Mouse (Mus musculus): ENCODE measurements at regions not wholly inside any gene's neighbourhood (a gene's known extent, or its start where the extent isn't known, plus 50 kb on each side); places are given as distances from the start of the nearest gene placed in this dataset.
"Not testable (repeated sequence)": the region's sequence is repeated elsewhere in the genome, so short reads cannot be mapped to it uniquely, and the experiment has no call there.

DNA sequence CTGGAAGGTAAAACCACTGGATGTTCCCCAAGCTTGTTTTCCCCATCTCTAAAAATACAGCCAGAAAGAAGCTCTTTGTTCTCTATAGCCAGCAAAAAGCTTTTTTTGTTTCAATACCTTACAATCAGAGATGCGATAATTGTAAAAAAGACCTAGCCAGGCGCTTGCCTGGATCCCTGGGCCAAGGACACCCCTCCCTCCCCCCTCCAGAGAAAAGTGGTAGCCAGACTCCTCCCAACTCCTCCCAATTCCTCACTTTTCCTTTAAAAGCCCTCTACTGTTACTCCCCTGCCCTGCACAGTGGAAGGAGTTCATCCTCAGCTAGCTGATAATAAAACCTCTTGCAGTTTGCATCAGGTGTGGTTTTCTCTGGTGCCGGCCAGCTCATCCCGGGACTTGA lies 441.1 kb upstream of the Arid1b start:
- TF ChIP-seq TCF12 (IDR thresholded peaks at IDR 0.05; ENCODE audit: insufficient read depth, poor library complexity, severe bottlenecking); USF1 (IDR thresholded peaks at IDR 0.05; ENCODE audit: low read depth); POLR2A (IDR thresholded peaks at IDR 0.05; ENCODE audit: insufficient read length, low read depth); MYOG (IDR thresholded peaks at IDR 0.05; ENCODE audit: control insufficient read depth in 1 of 3, insufficient read depth in 1 of 3, insufficient read length in 2 of 3, low read depth in 2 of 3); E2F4 (IDR thresholded peaks at IDR 0.05; ENCODE audit: insufficient read depth); MAX (IDR thresholded peaks at IDR 0.05; ENCODE audit: low read depth); POLR2AphosphoS2 (IDR thresholded peaks at IDR 0.05; ENCODE audit: insufficient read length, low read depth); CEBPB (IDR thresholded peaks at IDR 0.05; ENCODE audit: insufficient read depth, poor library complexity, severe bottlenecking); MYOD1 (IDR thresholded peaks at IDR 0.05; ENCODE audit: control insufficient read depth in 1 of 3, insufficient read length in 2 of 3, low read depth in 2 of 3); SRF (IDR thresholded peaks at IDR 0.05; ENCODE audit: control insufficient read depth, insufficient read length, low read depth); REST (IDR thresholded peaks at IDR 0.05; ENCODE audit: insufficient read depth, insufficient read length); TCF3 (IDR thresholded peaks at IDR 0.05; ENCODE audit: insufficient read length, low read depth): not testable (repeated sequence)
